8 mouse cellular contexts compared by ENCODE assay signal in the genomic region with DNA sequence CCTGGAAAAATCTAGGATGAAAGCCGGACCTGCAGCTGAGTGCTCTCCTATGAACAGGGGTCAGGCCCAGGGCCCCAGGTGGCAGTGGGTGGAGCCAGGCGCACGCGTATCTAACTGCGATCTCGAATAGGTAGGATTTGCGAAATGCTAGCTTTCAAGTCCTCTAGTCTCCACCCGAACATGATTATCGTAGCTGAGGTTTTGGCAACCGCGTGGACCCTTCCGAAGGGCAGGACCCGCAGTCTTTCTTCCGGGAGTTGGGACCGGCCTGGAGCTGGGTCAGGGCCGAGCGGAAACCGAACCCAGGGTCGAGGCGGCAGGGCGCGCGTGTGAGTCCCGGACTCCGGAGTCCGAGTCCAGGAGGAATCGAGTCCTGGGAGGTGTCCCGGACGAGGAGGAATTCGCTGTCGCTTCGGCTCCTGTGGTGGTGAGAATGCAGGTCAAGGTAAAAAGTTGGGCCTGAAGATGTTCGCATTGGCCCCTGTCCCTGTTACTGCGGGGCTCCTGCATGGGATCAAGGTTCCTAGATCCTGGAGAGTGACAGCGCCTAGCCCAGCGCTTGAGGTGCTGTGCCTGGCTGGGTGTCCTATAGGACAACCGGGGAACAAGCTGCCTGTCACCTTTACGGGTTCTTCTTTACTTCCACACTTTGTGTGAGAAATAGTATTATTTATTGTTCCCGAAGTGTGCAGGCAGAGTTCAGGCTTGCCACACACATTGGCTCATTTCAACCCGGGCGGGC. TPM values are rescaled to one million over a fixed set of nuclear protein-coding genes. Genes with fewer than 3 reads are reported as not detected.
DNase-seq lines count a peak whose midpoint lies in the region; ATAC-seq and TF ChIP-seq lines count a peak whose summit lies in the region.

Gene Trpm6, plus strand, starts transcription at position 386 of the 742 bp plus-strand sequence.

- peak; percentile 17 for DNase-seq in CD4-positive, CD25-positive, alpha-beta regulatory T cell, adult 2 months (ENCODE audit: low read depth, low spot score)
- DNase-seq in hindbrain, embryonic 10.5 days (ENCODE audit: low spot score): peak; percentile 40
- no peak for DNase-seq in thymus, adult 18-20 months

- no peaks in the 10 kb centered on the region for H3K9me3 ChIP-seq in hindbrain, embryonic 10.5 days
- no peaks in the 10 kb centered on the region for H3K9me3 ChIP-seq in limb, embryonic 12.5 days
- no peaks in the 10 kb centered on the region for H3K9me3 ChIP-seq in midbrain, embryonic 13.5 days

- peak within 1 kb of the TSS; percentile 12 for H3K4me3 ChIP-seq in bone marrow macrophage, adult 2 months (ENCODE audit: insufficient read depth, low read length)
- H3K4me3 ChIP-seq in hindbrain, embryonic 10.5 days: peak within 1 kb of the TSS; percentile 54
- peak within 1 kb of the TSS; percentile 43 for H3K4me3 ChIP-seq in limb, embryonic 12.5 days (replicated peaks)
- peak within 1 kb of the TSS; percentile 42 for H3K4me3 ChIP-seq in midbrain, embryonic 13.5 days (replicated peaks)

- TF ChIP-seq POLR2A in bone marrow macrophage, adult 2 months (IDR thresholded peaks at IDR 0.05; ENCODE audit: borderline replicate concordance, low read depth, low read length): no peak

- peaks cover 20% of the 10 kb centered on the region for H3K27me3 ChIP-seq in hindbrain, embryonic 10.5 days (ENCODE audit: insufficient read depth, poor library complexity, severe bottlenecking)
- H3K27me3 ChIP-seq in limb, embryonic 12.5 days: peaks cover 17% of the 10 kb centered on the region; the same call in 1 of the 2 replicates
- peaks cover 19% of the 10 kb centered on the region for H3K27me3 ChIP-seq in midbrain, embryonic 13.5 days

- 6% methylated on average over 41 of the region's 41 CpGs for WGBS in hindbrain, embryonic 10.5 days
- 4% methylated on average over 41 of the region's 41 CpGs for WGBS in limb, embryonic 12.5 days
- WGBS in midbrain, embryonic 13.5 days: 5% methylated on average over 41 of the region's 41 CpGs

- peak within 1 kb of the TSS; percentile 44 for H3K9ac ChIP-seq in limb, embryonic 12.5 days (replicated peaks)
- H3K9ac ChIP-seq in midbrain, embryonic 13.5 days (replicated peaks): peak within 1 kb of the TSS; percentile 55

- peak within 1 kb of the TSS; percentile 78 for H3K4me2 ChIP-seq in limb, embryonic 12.5 days
- H3K4me2 ChIP-seq in midbrain, embryonic 13.5 days (replicated peaks): peak within 1 kb of the TSS; percentile 66

- ATAC-seq in CD4-positive, CD25-positive, alpha-beta regulatory T cell, adult 4 months: no peak
- ATAC-seq in limb, embryonic 12.5 days (ENCODE audit: insufficient number of reproducible peaks, insufficient read depth, low FRiP score, low TSS enrichment, low read depth): peak; percentile 30; the same call in 1 of the 2 replicates
- 0 out of 2 replicates have a peak, but pooled peaks have one; percentile 58 for ATAC-seq in midbrain, embryonic 13.5 days
- ATAC-seq in monocyte, adult 5-6 weeks (replicated peaks; ENCODE audit: insufficient number of reproducible peaks, low FRiP score, low TSS enrichment, poor library complexity, severe bottlenecking): no peak

- H3K27ac ChIP-seq in bone marrow macrophage, adult 2 months (ENCODE audit: insufficient read depth, low read depth, low read length): no peak within 1 kb of the TSS
- H3K27ac ChIP-seq in hindbrain, embryonic 10.5 days: peak within 1 kb of the TSS; percentile 53; the same call in 1 of the 2 replicates
- H3K27ac ChIP-seq in limb, embryonic 12.5 days: no peak within 1 kb of the TSS
- no peak within 1 kb of the TSS for H3K27ac ChIP-seq in midbrain, embryonic 13.5 days

- no peak for TF ChIP-seq CTCF in bone marrow macrophage, adult 2 months (IDR thresholded peaks at IDR 0.05; ENCODE audit: low read depth, low read length)

- no peaks in the 10 kb centered on the region for H3K36me3 ChIP-seq in hindbrain, embryonic 10.5 days
- H3K36me3 ChIP-seq in limb, embryonic 12.5 days: no peaks in the 10 kb centered on the region
- H3K36me3 ChIP-seq in midbrain, embryonic 13.5 days: no peaks in the 10 kb centered on the region

- H3K4me1 ChIP-seq in bone marrow macrophage, adult 2 months (ENCODE audit: control insufficient read depth, insufficient read depth, low read length): no peaks in the 10 kb centered on the region
- H3K4me1 ChIP-seq in hindbrain, embryonic 10.5 days (replicated peaks): no peaks in the 10 kb centered on the region; the same call in none of the 2 replicates
- H3K4me1 ChIP-seq in limb, embryonic 12.5 days (replicated peaks): peaks cover 8% of the 10 kb centered on the region; the same call in 1 of the 2 replicates
- peaks cover 8% of the 10 kb centered on the region for H3K4me1 ChIP-seq in midbrain, embryonic 13.5 days (replicated peaks)

RNA-seq across cellular contexts. Expression of gene Trpm6, which starts in this region (rescaled TPM):
- polyA plus RNA-seq in CD4-positive, CD25-positive, alpha-beta regulatory T cell, adult 4 months (2017; shearing (Covaris generic)): under 1 TPM; 0.13 to 0.38 TPM
- not detected in 2 replicates for polyA plus RNA-seq in bone marrow macrophage, adult 2 months (2012; ENCODE audit: insufficient read depth, insufficient read length, missing spikeins)
- 0.25 and 0.31 TPM in 2 replicates for polyA plus RNA-seq in hindbrain, embryonic 10.5 days (2016; fragmentation: Nextera tagmentation; extraction: Ambion mirVana)
- 0.28 and 0.73 TPM in 2 replicates for polyA plus RNA-seq in limb, embryonic 12.5 days (2016; fragmentation: Nextera tagmentation; extraction: Ambion mirVana)
- polyA plus RNA-seq in midbrain, embryonic 13.5 days (2015; fragmentation: Nextera tagmentation; extraction: Ambion mirVana): 0.36 and 0.43 TPM in 2 replicates
- not detected in 3 replicates for total RNA-seq in monocyte, adult 5-6 weeks (2017)

Comparison
In these comparisons a context has a peak if more than half of its experiments do, and no peak if none do; other contexts are left out.
1. Peak in DNase-seq, H3K4me3 ChIP-seq and H3K27ac ChIP-seq in hindbrain, embryonic 10.5 days; RNA of the gene not detected or under 1 TPM.
2. Peak in ATAC-seq, H3K4me3 ChIP-seq, H3K9ac ChIP-seq and H3K4me2 ChIP-seq in limb, embryonic 12.5 days; RNA of the gene not detected or under 1 TPM.
3. Peak in ATAC-seq, H3K4me3 ChIP-seq, H3K9ac ChIP-seq and H3K4me2 ChIP-seq in midbrain, embryonic 13.5 days; RNA of the gene not detected or under 1 TPM.